Mouse (Mus musculus): ENCODE data around the gene Eps8l1. TPM values are rescaled to one million over a fixed set of nuclear protein-coding genes. Genes with fewer than 3 reads are reported as not detected.

Eps8l1 gene
- total and polyA plus RNA-seq, 3 experiments: 4.2 to 8.4 (median 6.0) TPM

- no peaks in the 10 kb centered on the region for H3K27me3 ChIP-seq (replicated peaks)
- H3K27ac ChIP-seq (ENCODE audit: insufficient read depth, low read depth): no peak overlapping the region
- TF ChIP-seq CTCF (conservative IDR thresholded peaks at IDR 0.05 in 1 of 2, IDR thresholded peaks at IDR 0.05 in 1 of 2; ENCODE audit: low read depth in 2 of 2, low read length in 2 of 2) (no peak), PAX5 (IDR thresholded peaks at IDR 0.05; ENCODE audit: low read length) (no peak), SMC3 (IDR thresholded peaks at IDR 0.05; ENCODE audit: low read depth, low read length) (no peak), MAFK (IDR thresholded peaks at IDR 0.05; ENCODE audit: insufficient replicate concordance, low read length) (no peak), ZMIZ1 (IDR thresholded peaks at IDR 0.05; ENCODE audit: low read depth, low read length) (no peak), MAX (IDR thresholded peaks at IDR 0.05; ENCODE audit: low read length) (no peak), BHLHE40 (IDR thresholded peaks at IDR 0.05; ENCODE audit: low read depth, low read length) (no peak), CHD1 (IDR thresholded peaks at IDR 0.05; ENCODE audit: low read depth, low read length) (no peak), TCF12 (IDR thresholded peaks at IDR 0.05; ENCODE audit: low read depth, low read length) (no peak), ZKSCAN1 (IDR thresholded peaks at IDR 0.05; ENCODE audit: borderline replicate concordance, low read depth, low read length) (no peak), USF2 (conservative IDR thresholded peaks at IDR 0.05; ENCODE audit: low read depth, low read length) (no peak), SIN3A (IDR thresholded peaks at IDR 0.05; ENCODE audit: low read length) (no peak), EP300 (IDR thresholded peaks at IDR 0.05; ENCODE audit: low read length) (no peak), ELF1 (IDR thresholded peaks at IDR 0.05; ENCODE audit: low read depth, low read length) (no peak), KAT2A (IDR thresholded peaks at IDR 0.05; ENCODE audit: insufficient replicate concordance, low read length) (no peak)
- no peak for DNase-seq (ENCODE audit: extremely low read depth)
- no peaks in the 10 kb centered on the region for H3K9me3 ChIP-seq (replicated peaks; ENCODE audit: low read length)
- dilution Hi-C loops (cut with MboI; ENCODE audit: extremely low pct_ligation_motif_present, extremely low pct_unique_long_range_greater_than_20kb, low sequenced_read_pairs): no loop called here
- H3K4me1 ChIP-seq (ENCODE audit: control insufficient read depth in 1 of 2, insufficient read depth in 2 of 2): peaks cover 3 to 12% of the 10 kb centered on the region in 2 experiments
- no peaks in the 10 kb centered on the region for H3K36me3 ChIP-seq (replicated peaks in 1 of 2; ENCODE audit: control insufficient read depth in 1 of 2, insufficient read depth in 1 of 2, low read length in 1 of 2)
- in situ Hi-C loops (cut with MboI; ENCODE audit: low pct_ligation_motif_present, low pct_unique_long_range_greater_than_20kb, low sequenced_read_pairs): no loop called here
- H3K4me3 ChIP-seq (replicated peaks in 1 of 3; ENCODE audit: low read depth in 2 of 3, low read length in 2 of 3, poor library complexity in 1 of 3): no peak overlapping the region
- H3K9ac ChIP-seq (ENCODE audit: insufficient read depth, low read depth): no peak overlapping the region
- H3K4me2 ChIP-seq (ENCODE audit: insufficient read depth, low read depth, poor library complexity, severe bottlenecking): no peak overlapping the region
- H3K79me2 ChIP-seq (replicated peaks; ENCODE audit: control insufficient read depth, extremely low read depth, insufficient read depth, poor library complexity, severe bottlenecking): no peaks in the 10 kb centered on the region
Measured at GRCm38 (mm10) chr7:4522292-4522691, 61.8 kb downstream of the Eps8l1 start.

- no peak overlapping the region for H3K27ac ChIP-seq (ENCODE audit: insufficient read depth, low read depth)
- in situ Hi-C loops (cut with MboI; ENCODE audit: low pct_ligation_motif_present, low pct_unique_long_range_greater_than_20kb, low sequenced_read_pairs) (no loop called here), dilution Hi-C loops (cut with MboI; ENCODE audit: extremely low pct_ligation_motif_present, extremely low pct_unique_long_range_greater_than_20kb, low sequenced_read_pairs) (no loop called here)
- no peak for DNase-seq (ENCODE audit: extremely low read depth)
- H3K4me3 ChIP-seq (replicated peaks in 1 of 3; ENCODE audit: low read depth in 2 of 3, low read length in 2 of 3, poor library complexity in 1 of 3): no peak overlapping the region
- no peaks in the 10 kb centered on the region for H3K9me3 ChIP-seq (replicated peaks; ENCODE audit: low read length)
- H3K36me3 ChIP-seq (replicated peaks in 1 of 2; ENCODE audit: control insufficient read depth in 1 of 2, insufficient read depth in 1 of 2, low read length in 1 of 2): no peaks in the 10 kb centered on the region
- H3K4me1 ChIP-seq (ENCODE audit: control insufficient read depth in 1 of 2, insufficient read depth in 2 of 2): peaks cover 8 to 14% of the 10 kb centered on the region in 2 experiments
- no peak overlapping the region for H3K9ac ChIP-seq (ENCODE audit: insufficient read depth, low read depth)
- no peak overlapping the region for H3K4me2 ChIP-seq (ENCODE audit: insufficient read depth, low read depth, poor library complexity, severe bottlenecking)
- no peaks in the 10 kb centered on the region for H3K79me2 ChIP-seq (replicated peaks; ENCODE audit: control insufficient read depth, extremely low read depth, insufficient read depth, poor library complexity, severe bottlenecking)
- H3K27me3 ChIP-seq (replicated peaks): no peaks in the 10 kb centered on the region
- TF ChIP-seq POLR2A (IDR thresholded peaks at IDR 0.05; ENCODE audit: low read depth, low read length): no peak
- no peak for TF ChIP-seq USF2 (conservative IDR thresholded peaks at IDR 0.05; ENCODE audit: low read depth, low read length)
- TF ChIP-seq MYC (IDR thresholded peaks at IDR 0.05; ENCODE audit: low read depth, low read length): no peak
- no peak for TF ChIP-seq CHD1 (IDR thresholded peaks at IDR 0.05; ENCODE audit: low read depth, low read length)
- no peak for TF ChIP-seq E2F4 (IDR thresholded peaks at IDR 0.05; ENCODE audit: insufficient replicate concordance, low read depth, low read length)
- no peak for TF ChIP-seq MXI1 (IDR thresholded peaks at IDR 0.05; ENCODE audit: low read depth, low read length)
- no peak for TF ChIP-seq MEF2A (IDR thresholded peaks at IDR 0.05; ENCODE audit: borderline replicate concordance, low read depth, low read length)
- TF ChIP-seq ZMIZ1 (IDR thresholded peaks at IDR 0.05; ENCODE audit: low read depth, low read length): no peak
- TF ChIP-seq ZNF384 (IDR thresholded peaks at IDR 0.05; ENCODE audit: low read depth, low read length): no peak
- no peak for TF ChIP-seq ZC3H11A (IDR thresholded peaks at IDR 0.05; ENCODE audit: low read depth, low read length)
- no peak for TF ChIP-seq UBTF (IDR thresholded peaks at IDR 0.05; ENCODE audit: low read depth, low read length)
- TF ChIP-seq TCF12 (IDR thresholded peaks at IDR 0.05; ENCODE audit: low read depth, low read length): no peak
- TF ChIP-seq JUN (IDR thresholded peaks at IDR 0.05; ENCODE audit: insufficient read depth, low read depth, low read length): no peak
- TF ChIP-seq NRF1 (IDR thresholded peaks at IDR 0.05; ENCODE audit: low read depth, low read length): no peak
- no peak for TF ChIP-seq GABPA (IDR thresholded peaks at IDR 0.05; ENCODE audit: insufficient replicate concordance, low read depth, low read length)
Measured at GRCm38 (mm10) chr7:4523205-4524130, 63.0 kb downstream of the Eps8l1 start.

Measured in CH12.LX (cell line).